Mouse (Mus musculus): ENCODE results near the gene Cpsf7. TPM values are rescaled to one million over a fixed set of nuclear protein-coding genes. Genes with fewer than 3 reads are reported as not detected.

Cpsf7 gene
- polyA plus RNA-seq, 1 experiment from 2014 or later = 68.0 TPM

GRCm38 (mm10) chr19:10565217-10565616 is 40.2 kb downstream of the Cpsf7 start:
- Histone ChIP-seq H3K4me3 (ENCODE audit: low read depth, low read length) (no peak overlapping the region), H3K27me3 (ENCODE audit: control insufficient read depth, insufficient read depth, low read length) (no peaks in the 10 kb centered on the region), H3K36me3 (ENCODE audit: control insufficient read depth, insufficient read depth, low read length) (peaks cover 4% of the 10 kb centered on the region; the same call in 1 of the 2 replicates), H3K9me3 (ENCODE audit: control insufficient read depth, low read length) (no peaks in the 10 kb centered on the region), H3K4me2 (ENCODE audit: low read depth) (no peak overlapping the region), H3K9ac (ENCODE audit: low read length) (no peak overlapping the region), H3K4me1 (ENCODE audit: control insufficient read depth, insufficient read depth, low read length) (no peaks in the 10 kb centered on the region), H3K27ac (ENCODE audit: low read depth, low read length) (no peak overlapping the region)
- ATAC-seq (ENCODE audit: insufficient read depth, low FRiP score, low TSS enrichment) = no peak
- no peak for DNase-seq (ENCODE audit: low spot score)
- WGBS = 84% methylated on average over 4 of the region's 4 CpGs

- ATAC-seq (ENCODE audit: insufficient read depth, low FRiP score, low TSS enrichment) = no peak
- Histone ChIP-seq H3K9me3 (ENCODE audit: control insufficient read depth, low read length) (no peaks in the 10 kb centered on the region), H3K4me3 (ENCODE audit: low read depth, low read length) (no peak overlapping the region), H3K27me3 (ENCODE audit: control insufficient read depth, insufficient read depth, low read length) (no peaks in the 10 kb centered on the region), H3K36me3 (ENCODE audit: control insufficient read depth, insufficient read depth, low read length) (peaks cover 13% of the 10 kb centered on the region), H3K4me2 (ENCODE audit: low read depth) (no peak overlapping the region), H3K4me1 (ENCODE audit: control insufficient read depth, insufficient read depth, low read length) (no peaks in the 10 kb centered on the region), H3K27ac (ENCODE audit: low read depth, low read length) (no peak overlapping the region), H3K9ac (ENCODE audit: low read length) (no peak overlapping the region)
- DNase-seq (ENCODE audit: low spot score) = no peak
- WGBS = 96% methylated on average over 6 of the region's 6 CpGs
Measured at GRCm38 (mm10) chr19:10569627-10570026, 44.6 kb downstream of the Cpsf7 start.

- Histone ChIP-seq H3K9me3 (ENCODE audit: control insufficient read depth, low read length) (no peaks in the 10 kb centered on the region), H3K27ac (ENCODE audit: low read depth, low read length) (peak within 1 kb of the TSS; percentile 76), H3K9ac (ENCODE audit: low read length) (peak within 1 kb of the TSS; percentile 75), H3K4me3 (ENCODE audit: low read depth, low read length) (peak within 1 kb of the TSS; percentile 73), H3K4me2 (ENCODE audit: low read depth) (peak within 1 kb of the TSS; percentile 85), H3K4me1 (ENCODE audit: control insufficient read depth, insufficient read depth, low read length) (peaks cover 2% of the 10 kb centered on the region; the same call in 1 of the 2 replicates), H3K36me3 (ENCODE audit: control insufficient read depth, insufficient read depth, low read length) (peaks cover 5% of the 10 kb centered on the region), H3K27me3 (ENCODE audit: control insufficient read depth, insufficient read depth, low read length) (no peaks in the 10 kb centered on the region)
- DNase-seq (ENCODE audit: low spot score) (peak; percentile 92), ATAC-seq (ENCODE audit: insufficient read depth, low FRiP score, low TSS enrichment) (peak; percentile 97)
- under 1% methylated on average over 44 of the region's 44 CpGs for WGBS
Measured at GRCm38 (mm10) chr19:10576690-10577561, 51.9 kb downstream of the Cpsf7 start, which contains the start of the genes Cyb561a3 and Tmem138. Cyb561a3 (plus strand) TSS chr19:10577172. Tmem138 (minus strand) TSS chr19:10577362.

DNA sequence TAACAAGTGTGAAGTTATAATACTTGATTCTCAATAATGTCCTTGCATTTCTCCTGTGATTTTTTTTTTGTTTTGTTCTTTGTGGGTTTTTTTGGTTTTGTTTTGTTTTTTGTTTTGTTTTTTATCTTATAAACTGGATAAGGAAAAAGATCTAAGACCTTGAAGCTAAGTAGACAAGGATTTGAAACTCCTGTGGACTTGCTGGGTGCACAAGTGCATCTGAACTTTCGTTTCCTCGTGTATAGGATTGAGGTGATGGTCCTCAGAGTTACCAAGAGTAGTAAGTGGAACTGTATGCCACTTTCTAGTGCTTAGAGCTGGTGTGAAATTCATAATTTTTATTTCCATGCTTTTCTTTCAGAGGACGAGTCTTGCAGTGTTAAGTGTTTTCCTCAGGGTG is 55.0 kb downstream of the Cpsf7 start:
- H3K4me3 ChIP-seq (ENCODE audit: low read depth, low read length) = no peak overlapping the region
- ATAC-seq (ENCODE audit: insufficient read depth, low FRiP score, low TSS enrichment) = no peak
- H3K36me3 ChIP-seq (ENCODE audit: control insufficient read depth, insufficient read depth, low read length) = no peaks in the 10 kb centered on the region
- WGBS = 89% methylated on average over 3 of the region's 3 CpGs
- peaks cover 2% of the 10 kb centered on the region; the same call in 1 of the 2 replicates for H3K4me1 ChIP-seq (ENCODE audit: control insufficient read depth, insufficient read depth, low read length)
- H3K9me3 ChIP-seq (ENCODE audit: control insufficient read depth, low read length) = no peaks in the 10 kb centered on the region
- no peaks in the 10 kb centered on the region for H3K27me3 ChIP-seq (ENCODE audit: control insufficient read depth, insufficient read depth, low read length)
- no peak for DNase-seq (ENCODE audit: low spot score)
- H3K27ac ChIP-seq (ENCODE audit: low read depth, low read length) = no peak overlapping the region
- no peak overlapping the region for H3K9ac ChIP-seq (ENCODE audit: low read length)
- H3K4me2 ChIP-seq (ENCODE audit: low read depth) = no peak overlapping the region

GRCm38 (mm10) chr19:10580761-10581160 is 55.7 kb downstream of the Cpsf7 start:
- H3K9me3 ChIP-seq (ENCODE audit: control insufficient read depth, low read length) = no peaks in the 10 kb centered on the region
- no peak overlapping the region for H3K4me2 ChIP-seq (ENCODE audit: low read depth)
- H3K27me3 ChIP-seq (ENCODE audit: control insufficient read depth, insufficient read depth, low read length) = no peaks in the 10 kb centered on the region
- no peaks in the 10 kb centered on the region for H3K36me3 ChIP-seq (ENCODE audit: control insufficient read depth, insufficient read depth, low read length)
- H3K27ac ChIP-seq (ENCODE audit: low read depth, low read length) = no peak overlapping the region
- no peak overlapping the region for H3K9ac ChIP-seq (ENCODE audit: low read length)
- DNase-seq (ENCODE audit: low spot score) (no peak), ATAC-seq (ENCODE audit: insufficient read depth, low FRiP score, low TSS enrichment) (no peak)
- no peak overlapping the region for H3K4me3 ChIP-seq (ENCODE audit: low read depth, low read length)
- 89% methylated on average over 3 of the region's 3 CpGs for WGBS
- peaks cover 2% of the 10 kb centered on the region; the same call in 1 of the 2 replicates for H3K4me1 ChIP-seq (ENCODE audit: control insufficient read depth, insufficient read depth, low read length)

GRCm38 (mm10) chr19:10581984-10582383 is 56.9 kb downstream of the Cpsf7 start:
- WGBS = 86% methylated on average over 6 of the region's 6 CpGs
- H3K9ac ChIP-seq (ENCODE audit: low read length) = no peak overlapping the region
- ATAC-seq (ENCODE audit: insufficient read depth, low FRiP score, low TSS enrichment) = no peak
- no peaks in the 10 kb centered on the region for H3K4me1 ChIP-seq (ENCODE audit: control insufficient read depth, insufficient read depth, low read length)
- no peak for DNase-seq (ENCODE audit: low spot score)
- H3K4me2 ChIP-seq (ENCODE audit: low read depth) = no peak overlapping the region
- no peaks in the 10 kb centered on the region for H3K9me3 ChIP-seq (ENCODE audit: control insufficient read depth, low read length)
- no peaks in the 10 kb centered on the region for H3K27me3 ChIP-seq (ENCODE audit: control insufficient read depth, insufficient read depth, low read length)
- H3K36me3 ChIP-seq (ENCODE audit: control insufficient read depth, insufficient read depth, low read length) = no peaks in the 10 kb centered on the region
- H3K4me3 ChIP-seq (ENCODE audit: low read depth, low read length) = no peak overlapping the region
- no peak overlapping the region for H3K27ac ChIP-seq (ENCODE audit: low read depth, low read length)

- Histone ChIP-seq H3K27me3 (ENCODE audit: control insufficient read depth, insufficient read depth, low read length) (no peaks in the 10 kb centered on the region), H3K27ac (ENCODE audit: low read depth, low read length) (no peak overlapping the region), H3K4me3 (ENCODE audit: low read depth, low read length) (no peak overlapping the region), H3K4me2 (ENCODE audit: low read depth) (no peak overlapping the region), H3K9ac (ENCODE audit: low read length) (no peak overlapping the region), H3K4me1 (ENCODE audit: control insufficient read depth, insufficient read depth, low read length) (no peaks in the 10 kb centered on the region), H3K9me3 (ENCODE audit: control insufficient read depth, low read length) (no peaks in the 10 kb centered on the region), H3K36me3 (ENCODE audit: control insufficient read depth, insufficient read depth, low read length) (no peaks in the 10 kb centered on the region)
- 74% methylated on average over 7 of the region's 7 CpGs for WGBS
- no peak for DNase-seq (ENCODE audit: low spot score)
- ATAC-seq (ENCODE audit: insufficient read depth, low FRiP score, low TSS enrichment) = no peak
Measured at GRCm38 (mm10) chr19:10583550-10584146, 58.6 kb downstream of the Cpsf7 start.

- no peak overlapping the region for H3K9ac ChIP-seq (ENCODE audit: low read length)
- no peaks in the 10 kb centered on the region for H3K9me3 ChIP-seq (ENCODE audit: control insufficient read depth, low read length)
- no peak for ATAC-seq (ENCODE audit: insufficient read depth, low FRiP score, low TSS enrichment)
- H3K27ac ChIP-seq (ENCODE audit: low read depth, low read length) = no peak overlapping the region
- no peaks in the 10 kb centered on the region for H3K4me1 ChIP-seq (ENCODE audit: control insufficient read depth, insufficient read depth, low read length)
- H3K36me3 ChIP-seq (ENCODE audit: control insufficient read depth, insufficient read depth, low read length) = no peaks in the 10 kb centered on the region
- 89% methylated on average over 8 of the region's 8 CpGs for WGBS
- H3K4me3 ChIP-seq (ENCODE audit: low read depth, low read length) = no peak overlapping the region
- DNase-seq (ENCODE audit: low spot score) = no peak
- no peaks in the 10 kb centered on the region for H3K27me3 ChIP-seq (ENCODE audit: control insufficient read depth, insufficient read depth, low read length)
- H3K4me2 ChIP-seq (ENCODE audit: low read depth) = no peak overlapping the region
Measured at GRCm38 (mm10) chr19:10585112-10585511, 60.0 kb downstream of the Cpsf7 start.
